Mouse (Mus musculus) liver, adult 2 months (tissue): ENCODE results near the gene Gimap5. TPM values are rescaled to one million over a fixed set of nuclear protein-coding genes. Genes with fewer than 3 reads are reported as not detected.

Source experiments
- DNase-seq: peaks from one replicate; pipeline ENCODE4 v3.0.0-alpha.2; 2011; ENCODE audit warnings: low read depth, low spot score; ENCODE audit errors: extremely low read depth
- H3K27ac ChIP-seq: fragments of 200-500 bp; replicated peaks from 2 replicates; pipeline ENCODE4 v1.5.1; 2012; ENCODE audit warnings: low read depth, mild to moderate bottlenecking, control low read depth, inconsistent platforms, low read length; ENCODE audit not compliant: insufficient read depth
- H3K27me3 ChIP-seq: fragments of 200-500 bp; 2 replicates; pipeline ENCODE4 v1.6.1; 2012; ENCODE audit warnings: mild to moderate bottlenecking, moderate library complexity, low read length, inconsistent platforms; ENCODE audit not compliant: control insufficient read depth, insufficient read depth
- H3K36me3 ChIP-seq: fragments of 200-500 bp; 2 replicates; pipeline ENCODE4 v1.6.1; 2012; ENCODE audit warnings: low read length, inconsistent platforms; ENCODE audit not compliant: control insufficient read depth, insufficient read depth
- H3K4me1 ChIP-seq: fragments of 200-500 bp; 2 replicates; pipeline ENCODE4 v1.6.1; 2011; ENCODE audit warnings: low read length; ENCODE audit not compliant: control insufficient read depth, insufficient read depth
- H3K4me3 ChIP-seq: fragments of 200-500 bp; 2 replicates; pipeline ENCODE4 v1.5.1; 2011; ENCODE audit warnings: low read depth, mild to moderate bottlenecking, control low read depth, low read length, moderate library complexity; ENCODE audit not compliant: insufficient read depth
- H3K79me2 ChIP-seq: fragments of 200-500 bp; 2 replicates; pipeline ENCODE4 v1.6.1; 2012; ENCODE audit warnings: inconsistent platforms, mild to moderate bottlenecking, low read length, moderate library complexity; ENCODE audit not compliant: control insufficient read depth, insufficient read depth
- H3K9ac ChIP-seq: fragments of 200-500 bp; 2 replicates; pipeline ENCODE4 v1.6.1; 2012; ENCODE audit warnings: low read depth, mild to moderate bottlenecking, control low read depth, inconsistent platforms, low read length
- CTCF ChIP-seq: fragments of 200-500 bp; IDR thresholded peaks from 2 replicates; pipeline ENCODE4 v1.5.1; 2011; ENCODE audit warnings: low read depth, low read length, control low read depth
- POLR2A ChIP-seq: fragments of 200-500 bp; IDR thresholded peaks from 2 replicates; pipeline ENCODE4 v1.6.1; 2011; ENCODE audit warnings: low read length, control low read depth; ENCODE audit not compliant: insufficient read depth; ENCODE audit errors: extremely low read depth
- WGBS: fragments of 180-500 bp; shearing (Covaris S2); methylation state at CpG from one replicate; pipeline ENCODE4 v1.1.7; 2018; 5-methylcytosine and 5-hydroxymethylcytosine counted together
- polyA plus RNA-seq: library from polyadenylated mRNA; depleted of rRNA; stranded (reverse); fragments of >200 nt; gene quantifications from 2 replicates; pipeline ENCODE4 v1.2.3, GENCODE M21; 2012
- total RNA-seq: library from RNA; depleted of rRNA; stranded (reverse); fragments of >200 nt; gene quantifications from 2 replicates; pipeline ENCODE4 v1.2.3, GENCODE M21; 2014

Gene Gimap5
- total and polyA plus RNA-seq, 2 experiments, result 1.2 to 3.3 TPM

DNA sequence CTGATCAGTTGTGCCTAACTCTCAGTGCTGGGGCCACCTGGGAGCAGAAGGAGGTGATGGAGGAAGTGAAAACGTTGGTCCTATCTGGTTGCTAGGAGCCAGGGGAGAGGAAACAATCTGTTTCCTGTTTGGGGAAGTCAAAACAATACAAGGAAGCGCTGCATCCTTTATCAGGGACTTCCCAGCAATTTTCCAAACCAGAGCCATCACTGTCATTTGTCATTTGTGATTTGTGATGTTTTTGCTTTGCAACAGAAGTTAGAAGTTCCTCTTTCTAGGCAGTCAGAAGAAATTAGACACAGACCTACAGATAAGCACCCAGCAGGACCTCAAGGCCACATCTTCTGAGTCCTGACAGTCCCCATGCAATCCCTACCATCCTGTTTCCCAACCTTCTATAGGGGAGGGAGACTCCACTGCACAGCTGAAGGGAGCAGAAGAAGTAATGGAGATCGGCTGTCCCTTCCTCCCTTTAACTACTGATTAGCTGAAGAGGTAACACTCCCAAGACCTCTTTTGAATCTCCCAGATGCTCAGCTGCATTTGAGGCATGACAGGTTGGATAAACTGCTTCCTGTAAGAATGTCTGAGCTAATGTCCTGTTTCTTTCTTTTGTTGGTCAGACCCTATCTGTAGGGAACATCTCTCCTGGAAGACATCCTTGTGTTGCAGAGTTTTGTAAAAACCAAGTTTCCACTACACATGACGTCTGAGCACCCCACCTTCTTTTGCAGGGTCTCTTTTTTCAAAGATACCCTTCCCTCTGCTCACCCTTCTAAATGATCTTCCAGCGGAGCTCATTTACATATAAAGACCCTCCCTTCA lies 45.5 kb upstream of the Gimap5 start:
- 66% methylated on average over 5 of the region's 5 CpGs for WGBS
- H3K4me1 ChIP-seq, result peaks cover 4% of the 10 kb centered on the region; the same call in 1 of the 2 replicates
- H3K36me3 ChIP-seq, result 0 out of 2 replicates have a peak, but pooled peaks cover 4% of the 10 kb centered on the region
- DNase-seq, result no peak
- H3K4me3 ChIP-seq, result no peak overlapping the region
- H3K27ac ChIP-seq, result peak overlapping the region; percentile 69
- no peaks in the 10 kb centered on the region for H3K79me2 ChIP-seq
- no peak overlapping the region for H3K9ac ChIP-seq
- H3K27me3 ChIP-seq, result no peaks in the 10 kb centered on the region
- no peak for TF ChIP-seq POLR2A
- TF ChIP-seq CTCF, result no peak

DNA sequence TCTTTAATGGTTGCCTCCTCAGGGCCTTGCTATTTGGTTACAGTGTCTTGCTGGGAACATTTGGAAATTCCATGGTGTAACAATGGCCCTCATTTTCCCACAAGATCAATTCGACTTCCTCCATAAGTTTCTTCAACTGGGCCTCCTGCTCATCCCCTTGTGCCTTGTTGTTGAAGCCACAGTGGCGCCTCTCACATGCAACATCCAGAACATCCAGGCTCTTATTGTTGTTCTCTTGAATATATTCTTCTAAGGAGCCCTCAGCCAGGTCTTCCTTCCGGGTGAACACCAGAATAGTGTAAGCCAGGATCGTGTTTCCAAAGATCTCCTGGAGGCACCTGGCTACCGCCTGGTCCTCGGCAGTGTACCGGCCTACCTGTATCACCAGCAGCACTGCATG lies 43.9 kb upstream of the Gimap5 start:
- no peaks in the 10 kb centered on the region for H3K79me2 ChIP-seq
- DNase-seq, result no peak
- H3K27ac ChIP-seq, result peak overlapping the region; percentile 59
- WGBS, result 90% methylated on average over 7 of the region's 7 CpGs
- H3K4me1 ChIP-seq, result peaks cover 4% of the 10 kb centered on the region; the same call in 1 of the 2 replicates
- H3K36me3 ChIP-seq, result peaks cover 4% of the 10 kb centered on the region; the same call in 1 of the 2 replicates
- H3K27me3 ChIP-seq, result no peaks in the 10 kb centered on the region
- H3K4me3 ChIP-seq, result no peak overlapping the region
- no peak for TF ChIP-seq CTCF
- TF ChIP-seq POLR2A, result no peak
- no peak overlapping the region for H3K9ac ChIP-seq

- 82% methylated on average over 5 of the region's 5 CpGs for WGBS
- peak overlapping the region; percentile 59 for H3K27ac ChIP-seq
- H3K4me1 ChIP-seq, result peaks cover 4% of the 10 kb centered on the region; the same call in 1 of the 2 replicates
- H3K36me3 ChIP-seq, result peaks cover 4% of the 10 kb centered on the region; the same call in 1 of the 2 replicates
- no peak overlapping the region for H3K4me3 ChIP-seq
- H3K27me3 ChIP-seq, result no peaks in the 10 kb centered on the region
- H3K9ac ChIP-seq, result no peak overlapping the region
- TF ChIP-seq CTCF, result 0 out of 2 replicates have a peak, but pooled peaks have one; percentile 2
- TF ChIP-seq POLR2A, result no peak
- H3K79me2 ChIP-seq, result no peaks in the 10 kb centered on the region
- DNase-seq, result no peak
These were observed 43.4 kb upstream of the Gimap5 start for GRCm38 (mm10) chr6:48702601-48703000.

- Histone ChIP-seq H3K4me1 (peaks cover 4% of the 10 kb centered on the region; the same call in 1 of the 2 replicates), H3K36me3 (peaks cover 4% of the 10 kb centered on the region; the same call in 1 of the 2 replicates), H3K27me3 (no peaks in the 10 kb centered on the region), H3K27ac (peak overlapping the region; percentile 40; the same call in 1 of the 2 replicates), H3K79me2 (no peaks in the 10 kb centered on the region), H3K4me3 (no peak overlapping the region), H3K9ac (no peak overlapping the region)
- TF ChIP-seq POLR2A, result no peak
- TF ChIP-seq CTCF, result no peak
- no peak for DNase-seq
These were observed 41.9 kb upstream of the Gimap5 start for GRCm38 (mm10) chr6:48704146-48704545.

GRCm38 (mm10) chr6:48706130-48706529 lies 39.9 kb upstream of the Gimap5 start:
- Histone ChIP-seq H3K27me3 (no peaks in the 10 kb centered on the region), H3K27ac (peak overlapping the region; percentile 75), H3K4me3 (peak overlapping the region; percentile 42), H3K36me3 (peaks cover 4% of the 10 kb centered on the region; the same call in 1 of the 2 replicates), H3K79me2 (no peaks in the 10 kb centered on the region), H3K9ac (peak overlapping the region; percentile 14), H3K4me1 (peaks cover 4% of the 10 kb centered on the region; the same call in 1 of the 2 replicates)
- DNase-seq, result no peak
- TF ChIP-seq CTCF (no peak), POLR2A (no peak)
- 80% methylated on average over 3 of the region's 3 CpGs for WGBS

DNA sequence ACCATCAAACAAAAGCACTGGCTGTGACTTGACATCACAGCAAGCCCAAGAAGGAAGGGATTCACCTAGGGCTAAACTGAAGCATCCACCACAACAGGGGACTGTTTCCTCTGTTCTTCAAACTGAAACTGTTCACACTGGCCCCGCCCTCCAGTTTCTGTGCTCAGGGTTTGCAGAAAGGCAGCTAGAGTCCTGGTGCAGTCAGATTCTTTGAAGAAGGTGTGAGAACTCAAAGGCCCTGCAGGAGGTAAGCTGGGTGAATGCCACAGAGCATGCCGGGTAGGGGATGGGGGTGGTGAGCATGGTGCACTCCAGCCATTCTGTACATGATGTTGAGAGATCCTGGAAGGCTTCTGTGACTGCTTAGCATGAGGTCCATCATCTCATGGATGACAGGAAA lies 27.5 kb upstream of the Gimap5 start, which contains the start of the genes Gm28053 and Gimap7:
Gene Gm28053 (plus strand): TSS at position 153 of the 400 bp plus-strand sequence.
Gene Gimap7 (plus strand): TSS at position 167 of the 400 bp plus-strand sequence.
- no peaks in the 10 kb centered on the region for H3K79me2 ChIP-seq

More for the DNA sequence above, 27.5 kb upstream of the Gimap5 start, which contains the start of the genes Gm28053 and Gimap7:
- H3K4me3 ChIP-seq, result no peak within 1 kb of the TSS
- DNase-seq, result no peak
- H3K9ac ChIP-seq, result no peak within 1 kb of the TSS
- no peaks in the 10 kb centered on the region for H3K36me3 ChIP-seq
- no peaks in the 10 kb centered on the region for H3K4me1 ChIP-seq
- H3K27ac ChIP-seq, result no peak within 1 kb of the TSS
- WGBS, result 73% methylated on average over 2 of the region's 2 CpGs
- TF ChIP-seq CTCF, result no peak
- H3K27me3 ChIP-seq, result no peaks in the 10 kb centered on the region
